Mouse (Mus musculus) liver, embryonic 13.5 days (tissue): ENCODE data around the gene Adrb1. TPM values are rescaled to one million over a fixed set of nuclear protein-coding genes. Genes with fewer than 3 reads are reported as not detected.
"Not testable (repeated sequence)": the region's sequence is repeated elsewhere in the genome, so short reads cannot be mapped to it uniquely, and the experiment has no call there.

Experiments used
- ATAC-seq: fragments of 200-750 bp; cut with Nextera tagmentation; 2 replicates; pipeline ENCODE4 v1.8.0; 2017; ENCODE audit warnings: low read depth, mild to moderate bottlenecking, moderate number of reproducible peaks, moderate library complexity
- DNase-seq: peaks from one replicate; pipeline ENCODE4 v3.0.0; 2022
- H3K27ac ChIP-seq: fragments of 300-500 bp; sonication (generic); 2 replicates; pipeline ENCODE4 v1.5.1; 2015; ENCODE audit warnings: moderate library complexity, mild to moderate bottlenecking, inconsistent platforms
- H3K27me3 ChIP-seq: fragments of 300-500 bp; sonication (generic); 2 replicates; pipeline ENCODE4 v1.6.1; 2015; ENCODE audit warnings: mild to moderate bottlenecking, inconsistent platforms
- H3K36me3 ChIP-seq: fragments of 300-500 bp; sonication (generic); 2 replicates; pipeline ENCODE4 v1.6.1; 2015; ENCODE audit warnings: mild to moderate bottlenecking, inconsistent platforms
- H3K4me1 ChIP-seq: fragments of 300-500 bp; sonication (generic); replicated peaks from 2 replicates; pipeline ENCODE4 v1.6.1; 2015; ENCODE audit warnings: inconsistent platforms
- H3K4me2 ChIP-seq: fragments of 300-500 bp; sonication (generic); 2 replicates; pipeline ENCODE4 v1.6.1; 2015; ENCODE audit warnings: inconsistent platforms, mild to moderate bottlenecking, moderate library complexity
- H3K4me3 ChIP-seq: fragments of 300-500 bp; sonication (generic); replicated peaks from 2 replicates; pipeline ENCODE4 v1.5.1; 2015; ENCODE audit warnings: mild to moderate bottlenecking, inconsistent platforms
- H3K9ac ChIP-seq: fragments of 300-500 bp; sonication (generic); 2 replicates; pipeline ENCODE4 v1.6.1; 2015; ENCODE audit warnings: mild to moderate bottlenecking, inconsistent platforms
- H3K9me3 ChIP-seq: fragments of 300-500 bp; sonication (generic); replicated peaks from 2 replicates; pipeline ENCODE4 v1.6.1; 2016; ENCODE audit warnings: inconsistent platforms
- WGBS: fragments of 180-500 bp; shearing (Covaris S2); methylation state at CpG from one replicate; pipeline ENCODE4 v1.1.7; 2015; ENCODE audit not compliant: insufficient replicate concordance; 5-methylcytosine and 5-hydroxymethylcytosine counted together
- polyA plus RNA-seq: library from polyadenylated mRNA; unstranded; fragments of >200 nt; fragmentation: Nextera tagmentation; extraction: Ambion mirVana; gene quantifications from 2 replicates; pipeline ENCODE4 v1.2.1, GENCODE M21; 2015

The Adrb1 gene
- polyA plus RNA-seq, 1 experiment from 2014 or later = 0.09 TPM

- ATAC-seq = no peak
- H3K27me3 ChIP-seq = no peaks in the 10 kb centered on the region
- no peaks in the 10 kb centered on the region for H3K36me3 ChIP-seq
- DNase-seq = no peak
- H3K4me2 ChIP-seq = no peak overlapping the region
- no peak overlapping the region for H3K27ac ChIP-seq
- no peaks in the 10 kb centered on the region; the same call in 1 of the 2 replicates for H3K4me1 ChIP-seq
- no peaks in the 10 kb centered on the region for H3K9me3 ChIP-seq
- H3K9ac ChIP-seq = no peak overlapping the region
- 58% methylated on average over 4 of the region's 4 CpGs for WGBS
- no peak overlapping the region for H3K4me3 ChIP-seq
Observed at GRCm38 (mm10) chr19:56750709-56751108, 28.7 kb downstream of the Adrb1 start.

- WGBS = 76% methylated on average over 2 of the region's 2 CpGs
Observed at GRCm38 (mm10) chr19:56754456-56754855, 32.5 kb downstream of the Adrb1 start.

GRCm38 (mm10) chr19:56756412-56756811 lies 34.4 kb downstream of the Adrb1 start:
- no peaks in the 10 kb centered on the region for H3K9me3 ChIP-seq
- ATAC-seq = no peak
- WGBS = 62% methylated on average over 10 of the region's 10 CpGs
- H3K4me3 ChIP-seq = no peak overlapping the region
- no peaks in the 10 kb centered on the region for H3K27me3 ChIP-seq
- DNase-seq = no peak
- no peak overlapping the region for H3K9ac ChIP-seq
- H3K27ac ChIP-seq = no peak overlapping the region
- H3K4me2 ChIP-seq = no peak overlapping the region
- H3K4me1 ChIP-seq = no peaks in the 10 kb centered on the region
- no peaks in the 10 kb centered on the region for H3K36me3 ChIP-seq

More at GRCm38 (mm10) chr19:56754456-56754855, 32.5 kb downstream of the Adrb1 start:
- H3K4me2 ChIP-seq, H3K4me1 ChIP-seq, H3K4me3 ChIP-seq, ATAC-seq, DNase-seq, H3K27ac ChIP-seq, H3K9me3 ChIP-seq, H3K9ac ChIP-seq, H3K36me3 ChIP-seq, H3K27me3 ChIP-seq: not testable (repeated sequence)

GRCm38 (mm10) chr19:56758311-56758710 lies 36.3 kb downstream of the Adrb1 start:
- DNase-seq (no peak), ATAC-seq (no peak)
- no peaks in the 10 kb centered on the region for H3K36me3 ChIP-seq
- no peaks in the 10 kb centered on the region for H3K9me3 ChIP-seq
- WGBS = 75% methylated on average over 2 of the region's 2 CpGs
- H3K27ac ChIP-seq = no peak overlapping the region
- H3K27me3 ChIP-seq = no peaks in the 10 kb centered on the region
- no peak overlapping the region for H3K9ac ChIP-seq
- H3K4me1 ChIP-seq = no peaks in the 10 kb centered on the region
- H3K4me2 ChIP-seq = no peak overlapping the region
- H3K4me3 ChIP-seq = no peak overlapping the region

GRCm38 (mm10) chr19:56759740-56760139 lies 37.7 kb downstream of the Adrb1 start:
- Histone ChIP-seq H3K27ac (no peak overlapping the region), H3K36me3 (no peaks in the 10 kb centered on the region), H3K9me3 (no peaks in the 10 kb centered on the region), H3K9ac (no peak overlapping the region), H3K4me2 (no peak overlapping the region), H3K27me3 (0 out of 2 replicates have a peak, but pooled peaks cover 1% of the 10 kb centered on the region), H3K4me3 (no peak overlapping the region), H3K4me1 (no peaks in the 10 kb centered on the region)
- WGBS = 67% methylated on average over 4 of the region's 4 CpGs
- ATAC-seq (no peak), DNase-seq (no peak)

GRCm38 (mm10) chr19:56760306-56760940 lies 38.4 kb downstream of the Adrb1 start:
- Histone ChIP-seq H3K27me3 (0 out of 2 replicates have a peak, but pooled peaks cover 4% of the 10 kb centered on the region), H3K36me3 (no peaks in the 10 kb centered on the region), H3K9ac (no peak overlapping the region), H3K27ac (no peak overlapping the region), H3K4me2 (no peak overlapping the region), H3K9me3 (no peaks in the 10 kb centered on the region), H3K4me1 (no peaks in the 10 kb centered on the region), H3K4me3 (no peak overlapping the region)
- ATAC-seq (no peak), DNase-seq (no peak)
- 52% methylated on average over 8 of the region's 8 CpGs for WGBS

GRCm38 (mm10) chr19:56761096-56761495 lies 39.1 kb downstream of the Adrb1 start:
- no peak overlapping the region for H3K9ac ChIP-seq
- 0 out of 2 replicates have a peak, but pooled peaks cover 4% of the 10 kb centered on the region for H3K27me3 ChIP-seq
- no peaks in the 10 kb centered on the region for H3K36me3 ChIP-seq
- no peak for ATAC-seq
- WGBS = 69% methylated on average over 5 of the region's 5 CpGs
- no peaks in the 10 kb centered on the region for H3K4me1 ChIP-seq
- no peak overlapping the region for H3K4me3 ChIP-seq
- no peak for DNase-seq
- no peak overlapping the region for H3K27ac ChIP-seq
- H3K4me2 ChIP-seq = no peak overlapping the region
- H3K9me3 ChIP-seq = no peaks in the 10 kb centered on the region

GRCm38 (mm10) chr19:56761727-56762126 lies 39.7 kb downstream of the Adrb1 start:
- H3K27ac ChIP-seq = no peak overlapping the region
- H3K36me3 ChIP-seq = no peaks in the 10 kb centered on the region
- 52% methylated on average over 2 of the region's 2 CpGs for WGBS
- no peak for DNase-seq
- H3K9me3 ChIP-seq = no peaks in the 10 kb centered on the region
- 0 out of 2 replicates have a peak, but pooled peaks cover 4% of the 10 kb centered on the region for H3K27me3 ChIP-seq
- H3K4me1 ChIP-seq = no peaks in the 10 kb centered on the region
- no peak for ATAC-seq
- H3K9ac ChIP-seq = no peak overlapping the region
- no peak overlapping the region for H3K4me3 ChIP-seq
- H3K4me2 ChIP-seq = no peak overlapping the region

- Histone ChIP-seq H3K9ac (no peak overlapping the region), H3K27ac (no peak overlapping the region), H3K9me3 (no peaks in the 10 kb centered on the region), H3K27me3 (0 out of 2 replicates have a peak, but pooled peaks cover 4% of the 10 kb centered on the region), H3K4me1 (no peaks in the 10 kb centered on the region), H3K4me3 (no peak overlapping the region), H3K4me2 (no peak overlapping the region), H3K36me3 (no peaks in the 10 kb centered on the region)
- DNase-seq (no peak), ATAC-seq (no peak)
- WGBS = 78% methylated on average over 4 of the region's 4 CpGs
Observed at GRCm38 (mm10) chr19:56762686-56763085, 40.7 kb downstream of the Adrb1 start.

- Histone ChIP-seq H3K36me3 (no peaks in the 10 kb centered on the region), H3K9ac (no peak overlapping the region), H3K4me3 (no peak overlapping the region), H3K27ac (no peak overlapping the region), H3K9me3 (no peaks in the 10 kb centered on the region), H3K4me2 (no peak overlapping the region), H3K27me3 (peaks cover 13% of the 10 kb centered on the region; the same call in 1 of the 2 replicates), H3K4me1 (no peaks in the 10 kb centered on the region)
- DNase-seq (no peak), ATAC-seq (no peak)
- 67% methylated on average over 9 of the region's 9 CpGs for WGBS
Observed at GRCm38 (mm10) chr19:56769024-56769423, 47.0 kb downstream of the Adrb1 start.

- Histone ChIP-seq H3K36me3 (no peaks in the 10 kb centered on the region), H3K4me1 (peaks cover 9% of the 10 kb centered on the region; the same call in 1 of the 2 replicates), H3K9me3 (no peaks in the 10 kb centered on the region), H3K27ac (no peak overlapping the region), H3K4me2 (no peak overlapping the region), H3K9ac (no peak overlapping the region), H3K4me3 (no peak overlapping the region), H3K27me3 (peaks cover 40% of the 10 kb centered on the region)
- no peak for ATAC-seq
- WGBS = 62% methylated on average over 7 of the region's 7 CpGs
- DNase-seq = no peak
Observed at GRCm38 (mm10) chr19:56772158-56772557, 50.2 kb downstream of the Adrb1 start.

GRCm38 (mm10) chr19:56773393-56773971 lies 51.5 kb downstream of the Adrb1 start:
- H3K9ac ChIP-seq = no peak overlapping the region
- no peaks in the 10 kb centered on the region for H3K9me3 ChIP-seq
- WGBS = 55% methylated on average over 10 of the region's 10 CpGs
- no peak overlapping the region for H3K4me3 ChIP-seq
- no peak overlapping the region for H3K4me2 ChIP-seq
- no peaks in the 10 kb centered on the region for H3K36me3 ChIP-seq
- H3K27me3 ChIP-seq = peaks cover 47% of the 10 kb centered on the region
- ATAC-seq (no peak), DNase-seq (no peak)
- peaks cover 9% of the 10 kb centered on the region; the same call in 1 of the 2 replicates for H3K4me1 ChIP-seq
- no peak overlapping the region for H3K27ac ChIP-seq
